Mouse (Mus musculus): ENCODE measurements around the gene C5ar2. TPM values are rescaled to one million over a fixed set of nuclear protein-coding genes. Genes with fewer than 3 reads are reported as not detected.
A peak's percentile ranks its signal among the peaks of the same experiment; 100 is the strongest.

C5ar2 gene
- polyA plus RNA-seq (2016; fragmentation: Nextera tagmentation; extraction: Ambion mirVana), result 0.04 TPM in 1 of 2 replicates, not detected in the other

DNA sequence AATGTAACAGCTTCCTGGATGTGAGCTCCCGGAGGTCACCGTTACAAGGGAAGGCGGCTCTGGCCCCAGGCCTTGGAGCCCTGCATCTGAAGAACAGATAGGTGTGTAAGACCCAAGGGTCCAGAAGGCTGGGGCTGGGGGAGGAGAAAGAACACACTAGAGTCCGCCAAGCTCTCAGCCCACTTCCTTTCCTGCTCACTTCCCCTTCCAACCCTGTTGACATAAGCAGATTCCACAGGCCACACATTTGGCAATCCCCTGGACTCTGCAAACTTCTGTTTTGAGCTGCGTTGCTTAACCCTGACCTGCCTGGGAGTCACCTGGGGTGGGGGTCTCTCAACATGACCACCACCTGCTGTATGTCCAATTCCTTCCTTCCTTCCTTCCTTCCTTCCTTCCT, at the start of gene C5ar2:
C5ar2 (minus strand) TSS at position 88 of the 400 bp plus-strand sequence.
- H3K36me3 ChIP-seq, result no peaks in the 10 kb centered on the region
- WGBS, result 83% methylated on average over 5 of the region's 5 CpGs
- no peaks in the 10 kb centered on the region for H3K4me1 ChIP-seq
- no peak within 1 kb of the TSS for H3K4me3 ChIP-seq
- H3K27me3 ChIP-seq (ENCODE audit: low read depth, poor library complexity, severe bottlenecking), result no peaks in the 10 kb centered on the region
- no peaks in the 10 kb centered on the region for H3K9me3 ChIP-seq (replicated peaks)
- H3K27ac ChIP-seq, result no peak within 1 kb of the TSS
- no peak for DNase-seq (ENCODE audit: low spot score)

DNA sequence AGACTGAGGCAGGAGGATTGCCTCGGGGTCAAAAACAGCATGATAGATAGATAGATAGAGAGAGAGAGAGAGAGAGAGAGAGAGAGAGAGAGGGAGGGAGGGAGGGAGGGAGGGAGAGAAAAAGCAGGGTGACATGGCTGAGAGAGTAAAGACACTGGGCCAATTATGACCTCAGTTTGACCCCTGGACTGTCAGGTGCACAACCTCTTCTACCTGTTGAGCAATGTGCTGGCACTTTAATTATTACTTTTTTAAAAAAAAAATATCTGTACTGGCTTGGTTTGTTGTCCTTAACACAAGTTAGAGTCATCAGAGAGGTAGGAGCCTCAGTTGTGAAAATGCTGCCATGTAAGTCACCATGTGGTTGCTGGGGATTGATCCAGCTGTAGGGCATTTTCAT, 43.8 kb upstream of the C5ar2 start:
- H3K4me1 ChIP-seq, result peaks cover 16% of the 10 kb centered on the region
- H3K4me3 ChIP-seq, result no peak overlapping the region
- DNase-seq (ENCODE audit: low spot score), result no peak
- H3K27ac ChIP-seq, result no peak overlapping the region
- peaks cover 16% of the 10 kb centered on the region for H3K36me3 ChIP-seq
- H3K27me3 ChIP-seq (ENCODE audit: low read depth, poor library complexity, severe bottlenecking), result no peaks in the 10 kb centered on the region
- H3K9me3 ChIP-seq (replicated peaks), result no peaks in the 10 kb centered on the region
- WGBS, result 68% methylated on average over 1 of the region's 1 CpGs

DNA sequence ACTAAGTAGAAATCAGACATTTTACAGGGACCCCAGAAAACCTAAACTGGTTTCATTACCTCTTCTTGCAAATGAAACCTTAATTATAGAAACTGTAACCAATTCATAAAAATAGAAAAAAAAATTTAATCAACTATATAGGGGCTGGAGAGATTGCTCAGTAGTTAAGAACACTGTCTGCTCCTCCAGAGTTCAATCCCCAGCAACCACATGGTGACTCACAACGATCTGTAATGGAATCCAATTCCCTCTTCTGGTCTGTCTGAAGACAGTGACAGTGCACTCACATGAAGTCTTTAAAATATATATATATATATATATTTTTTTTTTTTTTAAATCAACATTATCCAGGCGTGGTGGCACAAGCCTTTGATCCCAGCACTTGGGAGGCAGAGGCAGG, 43.1 kb upstream of the C5ar2 start:
- 89% methylated on average over 2 of the region's 2 CpGs for WGBS
- no peak for DNase-seq (ENCODE audit: low spot score)
- H3K9me3 ChIP-seq (replicated peaks), result no peaks in the 10 kb centered on the region

DNA sequence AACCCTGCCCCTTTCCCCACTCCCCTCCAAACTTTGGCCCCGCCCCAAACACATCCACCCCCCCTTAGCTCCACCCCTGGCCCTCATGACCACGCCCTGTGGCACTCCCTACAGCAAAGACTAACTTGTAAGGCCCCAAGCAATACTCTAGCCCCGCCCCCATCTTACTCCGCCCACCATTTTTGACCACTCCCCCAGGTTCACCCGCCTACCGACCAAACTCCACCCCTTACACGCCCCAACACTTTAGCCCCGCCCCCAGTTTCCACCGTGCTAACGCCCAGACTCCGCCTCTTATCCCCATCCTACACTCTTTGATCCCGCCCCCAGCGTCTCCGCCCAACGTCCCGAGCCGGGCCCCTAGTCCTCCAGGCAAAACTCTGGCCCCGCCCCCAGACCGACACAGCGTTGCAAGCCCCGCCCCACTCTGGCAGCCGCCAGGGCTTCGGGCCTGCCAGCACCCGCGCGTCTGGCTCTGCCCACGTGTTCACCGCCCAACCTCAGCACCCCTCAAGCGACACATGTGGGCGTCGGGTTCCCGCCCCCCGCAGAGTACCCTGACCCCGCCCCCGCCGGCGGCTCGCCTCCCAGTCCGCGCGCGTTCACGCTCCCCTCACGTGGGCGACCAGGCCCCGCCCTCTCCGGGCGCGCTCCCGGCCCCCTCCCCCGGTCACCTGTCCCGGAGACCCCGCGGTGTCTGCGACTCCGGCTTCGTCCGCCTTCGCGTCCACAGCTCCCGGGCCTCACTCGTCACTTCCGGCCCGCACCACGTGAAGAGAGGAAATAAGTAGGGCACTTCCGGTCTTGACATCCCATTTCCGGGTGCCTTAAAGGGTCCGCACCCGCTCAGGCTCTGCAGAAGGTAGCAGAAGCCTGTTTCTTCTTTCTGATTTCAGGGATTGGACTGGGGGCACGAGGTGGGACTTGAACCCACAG, 42.3 kb upstream of the C5ar2 start, which contains the start of gene Ccdc9:
Ccdc9 (minus strand) TSS at position 770 of the 936 bp plus-strand sequence.
- WGBS, result under 1% methylated on average over 70 of the region's 70 CpGs
- H3K27ac ChIP-seq, result peak within 1 kb of the TSS; percentile 96
- no peaks in the 10 kb centered on the region for H3K27me3 ChIP-seq (ENCODE audit: low read depth, poor library complexity, severe bottlenecking)
- peak; percentile 99 for DNase-seq (ENCODE audit: low spot score)
- H3K4me1 ChIP-seq, result peaks cover 16% of the 10 kb centered on the region
- H3K9me3 ChIP-seq (replicated peaks), result no peaks in the 10 kb centered on the region
- peaks cover 31% of the 10 kb centered on the region for H3K36me3 ChIP-seq
- H3K4me3 ChIP-seq, result peak within 1 kb of the TSS; percentile 67

More for the DNA sequence above, 43.1 kb upstream of the C5ar2 start:
- H3K4me1 ChIP-seq, result peaks cover 16% of the 10 kb centered on the region
- H3K36me3 ChIP-seq, result peaks cover 24% of the 10 kb centered on the region
- peak overlapping the region; percentile 67 for H3K4me3 ChIP-seq
- peak overlapping the region; percentile 96 for H3K27ac ChIP-seq
- H3K27me3 ChIP-seq (ENCODE audit: low read depth, poor library complexity, severe bottlenecking), result no peaks in the 10 kb centered on the region

DNA sequence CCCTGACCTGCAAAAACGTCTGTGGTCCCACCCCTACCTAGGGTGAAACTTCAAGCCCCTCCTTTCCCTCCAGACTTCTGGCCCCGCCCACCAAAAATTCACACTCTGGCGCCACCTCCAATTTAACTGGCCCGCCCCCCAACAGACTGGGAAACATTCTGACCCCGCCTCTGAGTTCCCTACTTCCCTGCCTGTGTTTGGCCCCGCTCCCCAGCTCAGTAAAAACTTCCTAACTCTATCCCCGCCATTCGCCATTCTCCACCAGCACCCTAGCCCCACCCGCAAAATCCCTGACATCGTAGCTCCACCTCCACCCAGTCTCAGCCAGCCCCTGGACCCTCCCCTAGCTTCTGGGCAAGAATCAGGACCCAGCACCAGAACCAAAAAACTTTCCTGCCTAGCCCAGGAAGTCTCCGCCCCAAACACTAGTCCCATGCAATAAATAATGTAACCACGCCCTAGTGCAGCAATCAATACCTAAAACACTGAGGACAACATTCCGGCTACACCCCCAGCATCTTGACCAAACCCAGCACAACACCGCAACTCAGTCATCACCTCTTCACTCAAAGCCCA, 41.6 kb upstream of the C5ar2 start:
- peaks cover 39% of the 10 kb centered on the region for H3K36me3 ChIP-seq
- WGBS, result 3% methylated on average over 14 of the region's 14 CpGs
- peak; percentile 66 for DNase-seq (ENCODE audit: low spot score)
- peak overlapping the region; percentile 67 for H3K4me3 ChIP-seq
- H3K4me1 ChIP-seq, result peaks cover 16% of the 10 kb centered on the region
- H3K27me3 ChIP-seq (ENCODE audit: low read depth, poor library complexity, severe bottlenecking), result no peaks in the 10 kb centered on the region
- H3K27ac ChIP-seq, result peak overlapping the region; percentile 96
- no peaks in the 10 kb centered on the region for H3K9me3 ChIP-seq (replicated peaks)

DNA sequence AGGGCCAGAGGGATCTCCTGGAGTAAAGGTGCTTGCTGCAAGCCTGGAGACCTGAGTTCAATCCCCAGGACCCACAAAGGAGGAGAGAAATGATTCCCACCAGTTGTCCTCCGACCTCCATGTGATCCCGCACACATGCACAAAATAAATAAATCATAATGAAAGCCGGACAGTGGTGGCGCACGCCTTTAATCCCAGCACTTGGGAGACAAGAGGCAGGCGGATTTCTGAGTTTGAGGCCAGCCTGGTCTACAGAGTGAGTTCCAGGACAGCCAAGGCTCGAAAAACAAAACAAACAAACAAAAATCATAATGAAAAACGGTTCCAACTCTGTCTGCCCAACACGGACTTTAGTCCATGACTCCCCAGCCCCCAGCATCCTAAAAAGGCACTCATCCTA, 41.0 kb upstream of the C5ar2 start:
- peaks cover 45% of the 10 kb centered on the region for H3K36me3 ChIP-seq
- WGBS, result 77% methylated on average over 9 of the region's 9 CpGs
- H3K27me3 ChIP-seq (ENCODE audit: low read depth, poor library complexity, severe bottlenecking), result no peaks in the 10 kb centered on the region
- no peak for DNase-seq (ENCODE audit: low spot score)
- peak overlapping the region; percentile 67 for H3K4me3 ChIP-seq
- no peaks in the 10 kb centered on the region for H3K9me3 ChIP-seq (replicated peaks)
- peaks cover 16% of the 10 kb centered on the region for H3K4me1 ChIP-seq
- peak overlapping the region; percentile 96; the same call in 1 of the 2 replicates for H3K27ac ChIP-seq

DNA sequence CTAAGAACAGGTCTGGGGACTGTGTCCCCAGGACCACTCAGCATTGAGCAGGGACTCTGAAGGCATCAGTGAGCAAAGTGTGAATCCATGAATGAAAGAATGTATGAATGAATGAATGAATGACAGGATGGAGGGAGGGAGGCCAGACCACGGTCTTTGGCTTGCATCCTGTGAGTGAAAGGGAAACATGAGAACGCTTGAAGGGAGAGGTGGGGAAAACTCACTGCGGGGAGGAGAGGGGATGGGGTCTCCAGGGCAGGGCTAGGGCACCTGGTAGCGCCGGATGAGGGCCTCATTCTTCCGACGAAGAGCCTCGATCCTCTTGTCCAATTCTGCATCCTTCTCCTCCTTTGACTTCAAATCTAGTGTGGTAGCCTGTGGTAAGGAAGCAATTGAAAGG, 40.0 kb upstream of the C5ar2 start:
- no peaks in the 10 kb centered on the region for H3K27me3 ChIP-seq (ENCODE audit: low read depth, poor library complexity, severe bottlenecking)
- 88% methylated on average over 8 of the region's 8 CpGs for WGBS
- H3K4me3 ChIP-seq, result no peak overlapping the region
- H3K36me3 ChIP-seq, result peaks cover 53% of the 10 kb centered on the region
- no peak for DNase-seq (ENCODE audit: low spot score)
- H3K4me1 ChIP-seq, result peaks cover 16% of the 10 kb centered on the region
- H3K27ac ChIP-seq, result no peak overlapping the region
- H3K9me3 ChIP-seq (replicated peaks), result no peaks in the 10 kb centered on the region

DNA sequence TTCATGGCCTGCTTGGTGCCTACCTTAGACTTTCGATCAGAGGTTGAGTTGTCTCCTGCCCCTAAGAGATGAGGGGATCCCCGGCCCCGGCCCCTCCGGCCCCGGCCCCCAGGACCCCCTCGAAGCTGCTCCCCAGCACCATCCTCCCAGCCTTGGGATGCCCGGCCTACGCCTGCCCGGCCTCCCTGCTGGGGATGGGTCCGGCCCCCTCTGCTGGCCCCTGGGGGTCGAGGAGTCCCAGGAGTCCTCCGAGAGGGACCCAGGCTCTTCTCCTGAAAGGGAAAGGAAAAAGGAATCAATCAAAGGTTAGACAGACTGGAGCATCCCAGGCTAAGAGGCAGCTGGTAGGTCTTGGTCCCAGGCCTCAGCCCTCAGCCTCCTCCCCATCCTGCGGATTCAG, 38.4 kb upstream of the C5ar2 start:
- no peak for DNase-seq (ENCODE audit: low spot score)
- peaks cover 16% of the 10 kb centered on the region for H3K4me1 ChIP-seq
- no peak overlapping the region for H3K27ac ChIP-seq
- WGBS, result 91% methylated on average over 13 of the region's 13 CpGs
- H3K36me3 ChIP-seq, result peaks cover 69% of the 10 kb centered on the region
- no peaks in the 10 kb centered on the region for H3K9me3 ChIP-seq (replicated peaks)
- H3K27me3 ChIP-seq (ENCODE audit: low read depth, poor library complexity, severe bottlenecking), result no peaks in the 10 kb centered on the region
- H3K4me3 ChIP-seq, result no peak overlapping the region

DNA sequence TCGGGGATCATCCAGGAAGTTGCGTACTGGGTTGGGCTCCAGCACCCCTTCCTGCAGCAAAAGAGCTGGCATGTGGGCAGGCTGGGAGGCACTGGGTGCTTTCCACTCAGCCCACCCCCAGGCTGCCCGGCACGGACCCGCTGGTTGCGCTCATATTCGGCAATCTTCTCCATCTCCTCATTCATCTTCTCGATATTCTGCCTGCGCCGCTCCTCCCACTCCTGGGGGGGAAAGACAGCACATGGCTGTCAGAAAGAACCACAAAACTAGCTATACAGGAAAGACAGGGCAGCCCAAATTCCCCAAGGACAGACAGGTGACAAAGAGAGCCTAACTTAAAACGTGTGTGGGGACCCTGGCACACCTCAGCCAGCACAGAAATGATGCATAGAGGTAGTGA, 36.8 kb upstream of the C5ar2 start:
- 92% methylated on average over 11 of the region's 11 CpGs for WGBS
- no peak overlapping the region for H3K4me3 ChIP-seq
- H3K9me3 ChIP-seq (replicated peaks), result no peaks in the 10 kb centered on the region
- peaks cover 14% of the 10 kb centered on the region for H3K4me1 ChIP-seq
- no peak for DNase-seq (ENCODE audit: low spot score)
- peaks cover 85% of the 10 kb centered on the region for H3K36me3 ChIP-seq
- H3K27ac ChIP-seq, result no peak overlapping the region
- no peaks in the 10 kb centered on the region for H3K27me3 ChIP-seq (ENCODE audit: low read depth, poor library complexity, severe bottlenecking)

DNA sequence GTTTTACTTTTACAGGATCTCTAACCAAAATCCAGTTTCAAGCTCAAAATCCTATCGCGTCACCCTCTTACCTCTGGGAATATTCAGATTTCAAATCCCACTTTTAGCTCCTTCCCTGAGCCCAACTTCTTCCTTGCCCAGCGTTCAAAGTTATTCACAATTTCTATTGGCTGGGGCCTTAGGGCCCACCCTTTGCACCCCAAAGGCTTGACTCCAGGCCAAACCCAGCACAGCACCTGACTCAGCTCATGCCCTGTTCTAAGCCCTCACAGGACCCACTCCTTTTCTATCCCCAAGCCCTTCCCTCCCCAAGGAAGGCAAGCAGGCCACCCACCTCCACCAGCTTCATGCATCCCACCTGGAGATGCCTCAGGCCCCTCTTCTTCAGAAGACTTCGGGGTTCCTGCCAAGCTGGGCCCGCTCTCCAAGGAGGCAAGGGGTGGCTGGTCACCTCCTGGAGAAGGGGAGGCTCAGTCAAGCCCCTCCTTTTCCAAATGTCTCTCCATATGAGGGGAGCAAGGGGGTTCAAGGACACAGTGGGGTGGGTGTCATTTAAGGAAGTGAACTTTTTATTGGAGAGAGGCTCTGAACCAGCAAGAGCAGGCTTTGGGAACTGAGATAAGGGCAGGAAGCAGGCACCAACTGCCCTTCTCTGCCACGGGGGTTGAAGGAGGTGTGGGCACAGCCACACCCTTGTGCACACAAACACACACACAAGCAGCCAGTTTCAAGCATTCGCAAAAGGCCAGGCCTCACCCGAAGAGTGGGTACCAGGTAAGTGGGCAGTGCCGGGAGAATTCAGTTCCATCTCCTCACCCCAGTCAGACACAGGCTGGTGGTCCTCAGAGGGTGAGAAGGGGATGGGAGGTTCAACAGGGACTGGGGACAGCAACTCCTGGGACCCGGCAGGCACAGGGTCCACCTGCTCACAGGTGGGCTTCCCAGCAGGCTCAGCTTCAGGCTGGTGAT, 31.3 kb upstream of the C5ar2 start:
- Histone ChIP-seq H3K27ac (no peak overlapping the region), H3K9me3 (replicated peaks) (no peaks in the 10 kb centered on the region), H3K4me1 (peaks cover 36% of the 10 kb centered on the region), H3K4me3 (no peak overlapping the region), H3K27me3 (ENCODE audit: low read depth, poor library complexity, severe bottlenecking) (no peaks in the 10 kb centered on the region; the same call in 1 of the 2 replicates), H3K36me3 (peaks cover 52% of the 10 kb centered on the region)
- DNase-seq (ENCODE audit: low spot score), result no peak
- 86% methylated on average over 10 of the region's 10 CpGs for WGBS

DNA sequence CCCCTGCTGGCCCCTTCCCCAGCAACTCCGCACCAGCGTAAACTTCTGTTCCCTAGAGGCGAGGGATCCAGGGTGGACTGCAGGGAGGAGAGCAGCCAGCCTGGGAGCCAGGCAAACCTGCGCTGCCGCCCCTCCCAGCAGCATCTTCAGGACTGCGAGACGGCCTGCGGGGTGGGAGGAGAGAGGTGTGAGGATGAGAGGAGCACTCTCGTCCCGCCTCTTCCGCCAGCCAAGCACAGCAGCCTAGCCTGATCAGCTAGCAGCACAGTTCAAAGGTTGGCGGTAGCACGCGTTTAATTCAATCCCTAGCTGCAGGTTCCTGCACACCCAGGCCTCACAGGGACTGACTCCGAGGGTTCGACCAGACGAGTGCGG, 29.8 kb upstream of the C5ar2 start:
- peak overlapping the region; percentile 66 for H3K4me3 ChIP-seq
- under 1% methylated on average over 18 of the region's 18 CpGs for WGBS
- no peaks in the 10 kb centered on the region; the same call in 1 of the 2 replicates for H3K27me3 ChIP-seq (ENCODE audit: low read depth, poor library complexity, severe bottlenecking)
- peak overlapping the region; percentile 84 for H3K27ac ChIP-seq
- H3K9me3 ChIP-seq (replicated peaks), result no peaks in the 10 kb centered on the region
- no peak for DNase-seq (ENCODE audit: low spot score)
- peaks cover 39% of the 10 kb centered on the region for H3K36me3 ChIP-seq
- H3K4me1 ChIP-seq, result peaks cover 36% of the 10 kb centered on the region

DNA sequence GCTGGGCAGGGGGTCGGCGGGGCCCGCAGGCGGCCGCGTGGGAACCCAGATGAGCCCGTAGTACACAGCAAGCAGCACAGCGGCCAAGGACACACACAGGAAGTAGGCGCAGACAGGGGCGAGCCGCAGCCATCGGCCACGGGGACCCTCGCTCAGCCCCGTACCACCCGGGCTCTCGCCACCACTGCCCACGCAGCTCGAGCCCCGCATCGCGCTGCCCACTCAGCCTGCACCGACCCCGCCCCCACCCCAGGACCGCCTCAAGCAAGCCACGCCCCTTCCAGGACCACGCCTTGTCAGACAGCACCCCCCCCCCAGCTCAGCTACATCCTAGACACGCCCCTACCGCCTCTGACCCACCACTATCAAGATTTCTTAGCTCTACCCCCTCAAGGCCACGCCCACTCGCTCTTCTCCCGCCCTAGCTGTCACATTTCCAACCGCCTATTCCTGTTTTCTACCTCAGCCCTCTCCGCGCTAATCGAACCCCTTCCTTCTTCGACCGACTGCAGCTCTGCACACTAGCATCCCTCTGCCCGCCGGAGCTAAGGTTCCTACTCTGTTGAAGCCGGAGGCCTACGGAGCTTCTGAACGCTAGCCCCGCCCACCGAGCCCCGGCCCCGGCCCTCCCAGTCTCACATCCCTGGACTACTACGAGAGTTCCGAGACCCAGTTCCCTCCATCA, 29.3 kb upstream of the C5ar2 start, which contains the start of gene Inafm1:
Inafm1 (minus strand) TSS at position 537 of the 685 bp plus-strand sequence.
- WGBS, result 1% methylated on average over 49 of the region's 49 CpGs
- Histone ChIP-seq H3K4me3 (peak within 1 kb of the TSS; percentile 66), H3K4me1 (peaks cover 36% of the 10 kb centered on the region), H3K36me3 (peaks cover 34% of the 10 kb centered on the region), H3K9me3 (replicated peaks) (no peaks in the 10 kb centered on the region), H3K27me3 (ENCODE audit: low read depth, poor library complexity, severe bottlenecking) (no peaks in the 10 kb centered on the region; the same call in 1 of the 2 replicates), H3K27ac (peak within 1 kb of the TSS; percentile 84)
- DNase-seq (ENCODE audit: low spot score), result peak; percentile 92
